Mouse (Mus musculus): ENCODE measurements around the gene Aacs.

DNA sequence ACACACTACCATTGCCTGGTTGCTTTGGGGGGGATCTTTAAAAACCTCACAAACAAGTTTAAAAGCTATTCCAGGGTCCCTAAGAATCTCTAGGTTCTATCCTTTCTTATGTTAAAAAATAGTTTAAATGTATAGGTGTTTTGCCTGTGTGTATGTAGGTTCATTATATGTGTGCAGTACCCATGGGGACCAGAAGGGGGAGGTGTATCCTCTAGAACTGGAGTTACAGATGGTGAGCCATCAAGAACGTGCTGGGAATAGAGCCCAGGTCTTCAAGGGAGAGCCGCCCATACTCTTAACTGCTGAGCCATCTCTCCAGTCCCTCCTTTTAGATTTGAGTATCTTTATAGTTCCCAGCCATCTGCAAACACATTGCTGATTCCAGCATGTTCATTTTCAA, 69.5 kb downstream of the Aacs start:
- TF ChIP-seq CTCF (IDR thresholded peaks at IDR 0.05; ENCODE audit: insufficient read depth, low read length) = no peak
- no peak for TF ChIP-seq POLR2A (IDR thresholded peaks at IDR 0.05; ENCODE audit: borderline replicate concordance, extremely low read depth, low read depth, low read length)
